Mouse (Mus musculus): ENCODE results near the gene Stac2. TPM values are rescaled to one million over a fixed set of nuclear protein-coding genes. Genes with fewer than 3 reads are reported as not detected.
A peak's percentile ranks its signal among the peaks of the same experiment; 100 is the strongest.

The Stac2 gene
- total RNA-seq (2012; rRNA removed) (not detected in 2 replicates), total RNA-seq (2014; rRNA removed) (not detected in 2 replicates), polyA plus RNA-seq (2012; ENCODE audit: insufficient read length, low read depth) (0.07 and 0.11 TPM in 2 replicates)

GRCm38 (mm10) chr11:98052989-98053834 lies at the start of gene Stac2:
Gene Stac2 (minus strand): TSS chr11:98053462.
- no peak for DNase-seq (ENCODE audit: extremely low read depth)
- no peaks in the 10 kb centered on the region for H3K79me2 ChIP-seq (replicated peaks; ENCODE audit: control insufficient read depth, extremely low read depth, insufficient read depth, poor library complexity, severe bottlenecking)
- no peak within 1 kb of the TSS for H3K4me2 ChIP-seq (ENCODE audit: insufficient read depth, low read depth, poor library complexity, severe bottlenecking)
- H3K27me3 ChIP-seq (replicated peaks) = no peaks in the 10 kb centered on the region
- no peak within 1 kb of the TSS for H3K27ac ChIP-seq (ENCODE audit: insufficient read depth, low read depth)
- H3K36me3 ChIP-seq (replicated peaks in 1 of 2; ENCODE audit: control insufficient read depth in 1 of 2, insufficient read depth in 1 of 2, low read length in 1 of 2) = no peaks in the 10 kb centered on the region
- dilution Hi-C loops (cut with MboI; ENCODE audit: extremely low pct_ligation_motif_present, extremely low pct_unique_long_range_greater_than_20kb, low sequenced_read_pairs) (no loop called here), in situ Hi-C loops (cut with MboI; ENCODE audit: low pct_ligation_motif_present, low pct_unique_long_range_greater_than_20kb, low sequenced_read_pairs) (no loop called here)
- no peak within 1 kb of the TSS for H3K4me3 ChIP-seq (replicated peaks in 1 of 3; ENCODE audit: low read depth in 2 of 3, low read length in 2 of 3, poor library complexity in 1 of 3)
- no peak within 1 kb of the TSS for H3K9ac ChIP-seq (ENCODE audit: insufficient read depth, low read depth)
- peaks cover 21 to 47% of the 10 kb centered on the region in 2 experiments for H3K4me1 ChIP-seq (ENCODE audit: control insufficient read depth in 1 of 2, insufficient read depth in 2 of 2)
- no peak for TF ChIP-seq ZC3H11A (IDR thresholded peaks at IDR 0.05; ENCODE audit: low read depth, low read length)
- no peak for TF ChIP-seq POLR2A (IDR thresholded peaks at IDR 0.05; ENCODE audit: low read depth, low read length)
- no peak for TF ChIP-seq ZKSCAN1 (IDR thresholded peaks at IDR 0.05; ENCODE audit: borderline replicate concordance, low read depth, low read length)
- no peak for TF ChIP-seq KAT2A (IDR thresholded peaks at IDR 0.05; ENCODE audit: insufficient replicate concordance, low read length)
- no peak for TF ChIP-seq PAX5 (IDR thresholded peaks at IDR 0.05; ENCODE audit: low read length)
- no peak for TF ChIP-seq NELFE (IDR thresholded peaks at IDR 0.05; ENCODE audit: low read depth, low read length)
- no peak for TF ChIP-seq CHD2 (IDR thresholded peaks at IDR 0.05; ENCODE audit: low read length)
- no peak for TF ChIP-seq JUN (IDR thresholded peaks at IDR 0.05; ENCODE audit: insufficient read depth, low read depth, low read length)
- TF ChIP-seq USF2 (conservative IDR thresholded peaks at IDR 0.05; ENCODE audit: low read depth, low read length) = no peak
- TF ChIP-seq RAD21 (IDR thresholded peaks at IDR 0.05; ENCODE audit: low read depth, low read length) = no peak
- TF ChIP-seq MXI1 (IDR thresholded peaks at IDR 0.05; ENCODE audit: low read depth, low read length) = no peak
- TF ChIP-seq EP300 (IDR thresholded peaks at IDR 0.05; ENCODE audit: low read length) = no peak
- TF ChIP-seq ZMIZ1 (IDR thresholded peaks at IDR 0.05; ENCODE audit: low read depth, low read length) = no peak
- TF ChIP-seq NRF1 (IDR thresholded peaks at IDR 0.05; ENCODE audit: low read depth, low read length) = no peak
- no peak for TF ChIP-seq TCF12 (IDR thresholded peaks at IDR 0.05; ENCODE audit: low read depth, low read length)
- H3K9me3 ChIP-seq (replicated peaks; ENCODE audit: low read length) = peaks cover 19% of the 10 kb centered on the region

DNA sequence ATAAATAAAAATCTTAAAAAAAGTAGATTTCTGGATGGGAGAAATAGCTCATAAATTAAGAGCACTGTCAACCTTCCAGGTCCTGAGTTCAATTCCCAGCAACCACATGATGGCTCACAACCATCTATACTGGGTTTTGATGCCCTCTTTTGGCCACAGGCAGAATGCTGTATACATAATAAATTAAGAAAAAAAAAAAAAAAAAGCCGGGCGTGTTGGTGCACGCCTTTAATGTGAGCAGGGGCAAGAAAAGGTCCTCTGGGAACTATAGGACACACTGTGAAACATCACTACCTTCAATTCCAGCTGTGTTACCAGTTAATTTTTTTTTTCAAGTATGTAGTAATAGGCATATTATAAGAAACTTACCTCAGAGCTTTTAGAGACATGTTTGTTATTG lies 48.1 kb upstream of the Stac2 start:
- Histone ChIP-seq H3K4me2 (ENCODE audit: insufficient read depth, low read depth, poor library complexity, severe bottlenecking) (no peak overlapping the region), H3K27ac (ENCODE audit: insufficient read depth, low read depth) (no peak overlapping the region), H3K27me3 (replicated peaks) (no peaks in the 10 kb centered on the region), H3K4me3 (replicated peaks in 1 of 3; ENCODE audit: low read depth in 2 of 3, low read length in 2 of 3, poor library complexity in 1 of 3) (no peak overlapping the region), H3K79me2 (replicated peaks; ENCODE audit: control insufficient read depth, extremely low read depth, insufficient read depth, poor library complexity, severe bottlenecking) (no peaks in the 10 kb centered on the region), H3K36me3 (replicated peaks in 1 of 2; ENCODE audit: control insufficient read depth in 1 of 2, insufficient read depth in 1 of 2, low read length in 1 of 2) (peaks cover 39 to 73% of the 10 kb centered on the region in 2 experiments), H3K4me1 (ENCODE audit: control insufficient read depth in 1 of 2, insufficient read depth in 2 of 2) (peaks cover 0 to 6% of the 10 kb centered on the region in 2 experiments; a peak in 1 of 4 replicates), H3K9me3 (replicated peaks; ENCODE audit: low read length) (no peaks in the 10 kb centered on the region), H3K9ac (ENCODE audit: insufficient read depth, low read depth) (no peak overlapping the region)
- dilution Hi-C loops (cut with MboI; ENCODE audit: extremely low pct_ligation_motif_present, extremely low pct_unique_long_range_greater_than_20kb, low sequenced_read_pairs) (no loop called here), in situ Hi-C loops (cut with MboI; ENCODE audit: low pct_ligation_motif_present, low pct_unique_long_range_greater_than_20kb, low sequenced_read_pairs) (no loop called here)
- no peak for DNase-seq (ENCODE audit: extremely low read depth)
- TF ChIP-seq ZNF384 (IDR thresholded peaks at IDR 0.05; ENCODE audit: low read depth, low read length) = peak; percentile 77
- TF ChIP-seq CTCF (conservative IDR thresholded peaks at IDR 0.05 in 1 of 2, IDR thresholded peaks at IDR 0.05 in 1 of 2; ENCODE audit: low read depth in 2 of 2, low read length in 2 of 2) = peak in 1 of 2 experiments; percentile 8; a peak in 1 of 4 replicates
- TF ChIP-seq MXI1 (IDR thresholded peaks at IDR 0.05; ENCODE audit: low read depth, low read length) = no peak
